Mouse (Mus musculus) C2C12 (cell line): ENCODE results near the gene Smad6. TPM values are rescaled to one million over a fixed set of nuclear protein-coding genes. Genes with fewer than 3 reads are reported as not detected.

Experiments
- H3K27me3 ChIP-seq: one replicate; pipeline ENCODE4 v1.6.1; 2011; ENCODE audit not compliant: control insufficient read depth, insufficient read depth, insufficient read length
- H3K36me3 ChIP-seq: one replicate; pipeline ENCODE4 v1.6.1; 2011; ENCODE audit not compliant: control insufficient read depth, insufficient read depth
- H3K4me3 ChIP-seq: one replicate; pipeline ENCODE4 v1.5.1; 2011; ENCODE audit warnings: mild to moderate bottlenecking, control low read depth; ENCODE audit not compliant: poor library complexity, insufficient read depth, severe bottlenecking
- H3K79me2 ChIP-seq: one replicate; pipeline ENCODE4 v1.6.1; 2011; ENCODE audit not compliant: control insufficient read depth, insufficient read depth
- H3K79me3 ChIP-seq: one replicate; pipeline ENCODE4 v1.6.1; 2011; ENCODE audit warnings: low read depth, control low read depth
- H3ac ChIP-seq: one replicate; pipeline ENCODE3; 2011; ENCODE audit warnings: low read depth; ENCODE audit not compliant: control insufficient read depth, insufficient read length
- CEBPB ChIP-seq: IDR thresholded peaks from one replicate; pipeline ENCODE4 v1.6.1; 2011; ENCODE audit warnings: low read depth, mild to moderate bottlenecking, control low read depth, moderate library complexity
- CTCF ChIP-seq: IDR thresholded peaks from one replicate; pipeline ENCODE4 v1.5.1; 2011; ENCODE audit not compliant: control insufficient read depth, insufficient read depth, insufficient read length
- FOSL1 ChIP-seq: IDR thresholded peaks from one replicate; pipeline ENCODE4 v1.8.0; 2011; ENCODE audit warnings: mild to moderate bottlenecking, low read length; ENCODE audit not compliant: poor library complexity, insufficient read depth, severe bottlenecking
- MAX ChIP-seq: IDR thresholded peaks from one replicate; pipeline ENCODE4 v1.6.1; 2011; ENCODE audit warnings: mild to moderate bottlenecking, control low read depth
- MYOD1 ChIP-seq: IDR thresholded peaks from one replicate; pipeline ENCODE4 v1.6.1; 2011; ENCODE audit warnings: low read depth; ENCODE audit not compliant: control insufficient read depth, insufficient read length
- MYOG ChIP-seq: IDR thresholded peaks from one replicate; pipeline ENCODE4 v1.6.1; 2011; ENCODE audit not compliant: control insufficient read depth, insufficient read length; ENCODE audit errors: extremely low read depth
- USF1 ChIP-seq: IDR thresholded peaks from one replicate; pipeline ENCODE4 v1.6.1; 2011; ENCODE audit warnings: low read depth, mild to moderate bottlenecking, control low read depth, moderate library complexity
- polyA plus RNA-seq: library from polyadenylated mRNA; unstranded; fragments of >200 nt; fragmentation: generic; extraction: Trizol; gene quantifications from one replicate; pipeline ENCODE4 v1.2.1, GENCODE M21; 2012; ENCODE audit warnings: missing spikeins

The Smad6 gene
- polyA plus RNA-seq, 1 experiment, result 15.4 TPM

- H3K79me2 ChIP-seq, result peaks cover 6% of the 10 kb centered on the region
- no peaks in the 10 kb centered on the region for H3K36me3 ChIP-seq
- H3K4me3 ChIP-seq, result no peak overlapping the region
- H3K27me3 ChIP-seq, result no peaks in the 10 kb centered on the region
- peaks cover 2% of the 10 kb centered on the region for H3K79me3 ChIP-seq
- TF ChIP-seq FOSL1 (no peak), MYOD1 (no peak)
- H3ac ChIP-seq, result no peak overlapping the region
Measured at GRCm38 (mm10) chr9:63989214-63989613, 32.6 kb downstream of the Smad6 start.

- Histone ChIP-seq H3K79me3 (peaks cover 2% of the 10 kb centered on the region), H3ac (no peak overlapping the region), H3K27me3 (no peaks in the 10 kb centered on the region), H3K79me2 (no peaks in the 10 kb centered on the region), H3K36me3 (peaks cover 6% of the 10 kb centered on the region), H3K4me3 (no peak overlapping the region)
- TF ChIP-seq MYOG, result no peak
- no peak for TF ChIP-seq MAX
- no peak for TF ChIP-seq MYOD1
- TF ChIP-seq FOSL1, result no peak
- TF ChIP-seq CTCF, result no peak
- no peak for TF ChIP-seq CEBPB
- no peak for TF ChIP-seq USF1
Measured at GRCm38 (mm10) chr9:63985125-63985524, 36.7 kb downstream of the Smad6 start.

- TF ChIP-seq MAX, result no peak
- no peak for TF ChIP-seq CTCF
- no peak for TF ChIP-seq CEBPB
- TF ChIP-seq MYOG, result no peak
- no peak for TF ChIP-seq FOSL1
- TF ChIP-seq MYOD1, result no peak
- TF ChIP-seq USF1, result no peak
- Histone ChIP-seq H3ac (no peak overlapping the region), H3K27me3 (no peaks in the 10 kb centered on the region), H3K36me3 (peaks cover 6% of the 10 kb centered on the region), H3K79me3 (peaks cover 2% of the 10 kb centered on the region), H3K4me3 (no peak overlapping the region), H3K79me2 (no peaks in the 10 kb centered on the region)
Measured at GRCm38 (mm10) chr9:63982937-63983632, 38.8 kb downstream of the Smad6 start.

- TF ChIP-seq CEBPB, result no peak
- no peak for TF ChIP-seq USF1
- no peak for TF ChIP-seq CTCF
- no peak for TF ChIP-seq MYOG
- TF ChIP-seq FOSL1, result no peak
- TF ChIP-seq MYOD1, result no peak
- Histone ChIP-seq H3K4me3 (no peak overlapping the region), H3K27me3 (no peaks in the 10 kb centered on the region), H3ac (no peak overlapping the region), H3K79me3 (peaks cover 2% of the 10 kb centered on the region), H3K79me2 (no peaks in the 10 kb centered on the region), H3K36me3 (peaks cover 6% of the 10 kb centered on the region)
Measured at GRCm38 (mm10) chr9:63981912-63982311, 39.9 kb downstream of the Smad6 start.

GRCm38 (mm10) chr9:63981371-63981770 is 40.5 kb downstream of the Smad6 start:
- no peak overlapping the region for H3ac ChIP-seq
- H3K27me3 ChIP-seq, result no peaks in the 10 kb centered on the region
- peaks cover 2% of the 10 kb centered on the region for H3K79me3 ChIP-seq
- H3K79me2 ChIP-seq, result no peaks in the 10 kb centered on the region
- no peak overlapping the region for H3K4me3 ChIP-seq
- TF ChIP-seq MYOG, result no peak
- no peak for TF ChIP-seq MAX
- TF ChIP-seq CEBPB, result no peak
- no peak for TF ChIP-seq MYOD1
- TF ChIP-seq FOSL1, result no peak
- TF ChIP-seq USF1, result no peak
- H3K36me3 ChIP-seq, result peaks cover 6% of the 10 kb centered on the region
